Mouse (Mus musculus): Measurements from ENCODE around the gene Agbl4.

GRCm38 (mm10) chr4:110832776-110833175 lies 435.3 kb downstream of the Agbl4 start:
- TF ChIP-seq POLR2A (IDR thresholded peaks at IDR 0.05; ENCODE audit: extremely low read depth, insufficient read depth, low read length): no peak
- TF ChIP-seq CTCF (IDR thresholded peaks at IDR 0.05; ENCODE audit: extremely low read depth, insufficient read depth, low read length): no peak

Data from cortical plate, adult 2 months (tissue).